Mouse (Mus musculus) gastrocnemius, adult 8-10 months (tissue): ENCODE results near the gene Porcn. TPM values are rescaled to one million over a fixed set of nuclear protein-coding genes. Genes with fewer than 3 reads are reported as not detected.

Experiments used
- total RNA-seq, 4 experiments: library from RNA; stranded (reverse); gene quantifications; 2 replicates each; pipeline ENCODE4 v1.2.4; 2022

Porcn gene
- total RNA-seq, 4 experiments from 2014 or later, result 3.3 to 5.1 (median 4.2) TPM

Other genes with a start within 250 kb of the Porcn start
- gene Gata1, start 228.5 kb downstream of the Porcn start, total RNA-seq, result under 1 TPM in 1 of 4 experiments, not detected in 3; 0.13 TPM
- not detected for gene Glod5, start 188.0 kb downstream of the Porcn start, total RNA-seq
- gene Suv39h1, start 131.8 kb downstream of the Porcn start, total RNA-seq, result 1 to 10 TPM; 3.5 to 5.0 (median 4.3) TPM
- under 1 TPM; 0.15 to 0.54 (median 0.45) TPM for gene Was, start 116.0 kb downstream of the Porcn start, total RNA-seq
- 10 to 100 TPM in 2 of 4 experiments, 1 to 10 TPM in 2; 8.7 to 10.4 (median 9.6) TPM for gene Wdr13, start 73.6 kb downstream of the Porcn start, total RNA-seq
- 100 to 1,000 TPM in 1 of 4 experiments, 10 to 100 TPM in 3; 45.7 to 121 (median 61.8) TPM for gene Rbm3, start 60.6 kb downstream of the Porcn start, total RNA-seq
- gene Tbc1d25, start 30.3 kb downstream of the Porcn start, total RNA-seq, result 1 to 10 TPM; 2.3 to 3.6 (median 3.0) TPM
- gene Ebp, start 13.0 kb downstream of the Porcn start, total RNA-seq, result 1 to 10 TPM; 5.4 to 8.3 (median 7.0) TPM
- 10 to 100 TPM; 11.9 to 15.5 (median 14.0) TPM for gene Ftsj1, start 45.9 kb upstream of the Porcn start, total RNA-seq
- not detected for gene Slc38a5, start 64.6 kb upstream of the Porcn start, total RNA-seq
- not detected for gene Ssxb10, start 120.9 kb upstream of the Porcn start, total RNA-seq
- gene Ssxb9, start 160.5 kb upstream of the Porcn start, total RNA-seq, result not detected
- not detected for gene Ssxb1, start 206.8 kb upstream of the Porcn start, total RNA-seq